Mouse (Mus musculus) urinary bladder, postnatal 25 days (tissue): Measurements from ENCODE around the gene Osbpl6.

Experiments used
- DNase-seq: peaks from one replicate; pipeline ENCODE4 v3.0.0; 2022; ENCODE audit warnings: low spot score

The Osbpl6 gene

DNA sequence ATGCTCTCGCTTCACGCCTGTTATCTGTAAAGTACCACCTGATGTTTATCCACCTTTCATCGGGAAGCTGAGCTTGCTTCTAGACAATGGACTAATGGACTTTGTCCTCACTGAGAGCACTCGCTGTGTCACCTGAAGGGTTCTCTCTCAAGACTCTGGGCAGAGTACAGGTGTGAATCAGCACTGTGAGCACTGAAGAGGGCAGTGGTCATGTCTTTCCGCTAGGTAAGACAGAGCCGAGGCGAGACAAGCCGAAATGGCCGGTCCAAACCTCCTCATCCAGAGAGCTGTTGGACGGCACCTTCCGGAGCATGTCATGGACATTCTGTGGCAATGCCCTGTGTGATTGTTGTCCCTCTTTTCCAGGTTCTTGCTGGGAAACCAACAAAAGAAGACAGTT lies 92.6 kb downstream of the Osbpl6 start:
- DNase-seq: no peak

DNA sequence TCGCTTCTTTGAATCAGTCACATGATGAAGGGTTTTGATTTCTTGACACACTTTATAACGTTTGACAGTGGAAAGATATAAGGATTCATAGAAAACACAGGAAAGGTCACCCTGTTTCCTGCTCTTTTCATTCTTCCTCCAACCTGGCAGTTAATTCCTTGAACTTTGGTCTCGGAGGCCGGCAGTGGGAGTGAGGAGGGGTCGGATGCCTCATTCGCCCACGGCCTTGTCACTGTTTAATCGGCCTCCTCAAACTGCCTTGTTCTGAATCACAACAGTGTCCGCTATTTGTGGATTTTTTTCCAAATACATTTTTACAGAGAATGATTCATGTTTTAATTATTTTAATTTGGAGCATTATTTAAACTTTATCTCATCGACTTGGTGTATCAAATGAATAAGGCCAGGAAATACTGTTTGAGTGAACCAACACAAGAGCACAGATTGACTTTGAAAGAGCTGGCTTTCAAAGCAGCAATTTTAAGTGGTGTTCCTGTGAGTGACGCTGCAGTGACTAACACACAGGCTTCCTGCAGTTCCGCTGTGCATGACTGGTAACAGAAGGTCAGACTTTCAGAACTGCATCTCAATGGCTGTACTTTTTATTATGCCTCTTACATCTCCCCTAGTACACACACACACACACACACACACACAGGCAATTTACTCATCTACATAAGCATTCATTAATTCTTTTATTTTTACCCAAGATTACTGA lies 98.0 kb downstream of the Osbpl6 start:
- no peak for DNase-seq

DNA sequence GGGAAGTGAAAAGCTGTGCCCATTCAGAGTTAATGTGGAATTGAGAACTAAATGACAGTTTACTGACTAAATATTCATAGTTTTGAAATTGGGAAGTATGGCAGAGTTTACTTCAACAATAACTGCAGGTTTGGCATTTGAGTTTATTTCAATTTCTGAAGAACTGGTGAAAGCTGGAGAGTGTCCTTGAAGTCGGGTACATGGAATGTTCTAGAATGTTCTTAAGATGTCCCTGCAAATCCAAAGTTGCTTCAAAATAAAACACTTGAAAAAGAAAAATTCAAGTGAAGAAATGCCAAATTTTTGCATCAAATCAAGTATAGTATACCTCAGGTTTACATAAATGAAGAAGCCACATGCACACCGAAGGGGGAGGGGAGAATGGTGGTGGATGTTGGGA lies 98.7 kb downstream of the Osbpl6 start:
- DNase-seq: no peak

DNA sequence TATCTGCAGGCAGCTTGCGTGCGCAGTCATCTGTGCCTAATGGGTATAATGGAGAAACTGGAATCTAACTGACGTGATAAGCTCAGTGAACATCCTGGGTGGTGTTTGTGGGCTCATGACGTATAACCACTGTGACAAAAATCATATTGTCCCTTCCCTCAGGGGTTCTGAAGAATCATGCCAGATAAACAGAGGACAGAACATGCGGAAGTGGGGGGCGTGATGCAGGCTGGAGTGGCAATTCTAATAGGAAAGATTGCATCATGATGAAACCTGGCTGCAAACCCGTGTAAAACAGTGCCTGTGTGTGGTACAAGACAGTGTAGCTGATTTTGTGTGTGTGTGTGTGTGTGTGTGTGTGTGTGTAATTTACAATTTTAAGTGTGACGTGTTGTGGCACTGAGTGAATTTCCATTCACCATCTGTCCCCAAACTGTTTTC lies 105.0 kb downstream of the Osbpl6 start:
- no peak for DNase-seq

DNA sequence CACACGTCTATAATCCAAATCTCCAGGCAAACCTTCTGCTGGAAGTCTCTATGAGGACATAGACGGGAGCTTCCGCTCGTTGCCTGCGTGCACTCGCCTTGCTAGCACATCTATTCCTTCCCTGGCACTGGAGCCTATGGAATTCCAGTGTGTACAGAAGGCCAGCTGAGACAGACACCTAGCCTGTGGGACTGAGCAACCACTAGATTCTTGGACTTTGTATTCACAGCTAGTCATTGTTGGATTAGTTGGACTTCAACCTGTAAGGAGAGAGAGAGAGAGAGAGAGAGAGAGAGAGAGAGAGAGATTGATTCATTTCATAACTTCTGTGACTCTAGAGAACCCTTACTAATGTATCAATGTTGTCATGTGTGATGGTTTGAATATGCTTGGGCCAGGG lies 105.8 kb downstream of the Osbpl6 start:
- no peak for DNase-seq

DNA sequence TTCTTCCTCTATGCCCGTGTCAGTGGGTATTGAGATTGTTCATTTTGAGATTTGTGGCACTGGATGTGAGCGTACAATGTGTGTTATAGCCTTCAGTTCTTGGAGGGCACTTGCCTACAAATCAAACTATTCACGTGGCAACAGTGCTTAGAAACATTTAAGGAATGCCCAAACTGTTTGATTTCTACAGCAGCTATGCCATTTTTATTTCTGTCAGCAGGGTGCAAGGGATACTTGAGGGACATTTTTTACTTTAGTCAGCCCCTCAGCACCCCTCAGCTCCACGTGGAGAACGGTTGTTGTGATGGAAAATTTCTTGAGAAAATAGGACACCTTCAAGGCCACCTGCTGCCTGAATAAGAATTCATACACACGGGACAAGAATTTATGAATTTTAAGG lies 106.6 kb downstream of the Osbpl6 start:
- no peak for DNase-seq

DNA sequence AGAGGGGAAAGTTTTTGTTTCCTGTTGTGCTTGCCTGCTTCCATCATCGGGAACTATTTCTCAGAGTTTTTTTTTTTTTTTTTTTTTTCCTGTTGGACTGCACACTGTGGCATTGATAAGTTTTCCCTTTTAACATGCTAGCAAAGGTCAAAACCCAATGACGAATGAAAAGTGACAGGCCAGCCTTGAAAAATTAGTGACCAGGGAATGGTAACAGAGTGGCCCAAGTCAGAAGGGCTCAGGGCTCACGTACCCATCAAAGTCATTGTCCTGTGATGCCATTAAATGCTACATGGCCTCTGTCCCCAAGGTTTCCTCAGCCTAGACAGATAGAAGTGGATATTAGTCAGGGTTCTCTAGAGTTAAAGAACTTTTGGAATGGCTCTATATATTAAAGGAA lies 107.0 kb downstream of the Osbpl6 start:
- DNase-seq: no peak

DNA sequence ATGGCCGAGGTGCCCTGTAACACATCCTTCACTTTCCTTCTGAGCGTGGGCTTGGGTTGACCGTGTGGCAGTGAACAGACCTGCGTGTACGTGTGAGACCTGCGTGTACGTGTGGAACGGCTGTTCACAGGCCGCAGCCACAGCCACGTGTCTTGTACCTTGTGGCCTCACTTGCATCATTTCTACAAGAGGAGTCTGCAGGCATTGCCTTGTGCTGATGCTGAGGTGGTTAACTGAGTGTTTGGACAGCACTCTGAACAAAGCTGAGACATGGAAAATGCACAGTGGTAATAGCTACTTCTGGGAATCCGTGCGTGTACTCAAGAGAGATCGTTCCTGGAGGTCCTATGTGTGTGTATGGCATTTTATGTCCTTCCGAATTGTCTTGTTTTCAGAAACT lies 111.2 kb downstream of the Osbpl6 start:
- DNase-seq: no peak

DNA sequence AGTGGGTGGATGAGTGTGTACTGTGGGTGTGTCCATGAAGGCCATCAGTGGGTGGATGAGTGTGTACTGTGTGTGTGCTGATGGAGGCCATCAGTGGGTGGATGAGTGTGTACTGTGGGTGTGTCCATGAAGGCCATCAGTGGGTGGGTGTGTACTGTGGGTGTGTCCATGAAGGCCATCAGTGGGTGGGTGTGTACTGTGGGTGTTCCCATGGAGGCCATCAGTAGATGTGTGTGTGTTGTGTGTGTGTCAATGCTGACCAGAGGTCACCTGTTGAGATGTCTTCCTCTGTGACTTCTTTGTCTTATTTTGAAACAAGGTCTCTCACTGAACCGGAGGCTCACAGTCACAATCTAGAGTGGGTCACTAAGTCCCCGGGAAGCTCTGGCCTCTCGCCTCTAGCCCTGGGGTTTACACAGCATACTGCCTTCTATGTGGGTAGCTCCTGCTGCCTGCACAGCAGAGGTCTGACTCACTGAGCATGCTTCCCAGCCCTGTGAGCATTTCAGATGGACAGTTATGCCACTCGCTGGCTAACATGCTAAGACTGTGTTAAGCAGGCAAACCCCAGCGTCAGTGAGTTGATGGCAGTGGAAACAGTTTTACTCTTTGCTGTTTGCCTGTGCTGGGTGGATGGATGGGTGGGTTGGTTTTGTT lies 112.2 kb downstream of the Osbpl6 start:
- no peak for DNase-seq

DNA sequence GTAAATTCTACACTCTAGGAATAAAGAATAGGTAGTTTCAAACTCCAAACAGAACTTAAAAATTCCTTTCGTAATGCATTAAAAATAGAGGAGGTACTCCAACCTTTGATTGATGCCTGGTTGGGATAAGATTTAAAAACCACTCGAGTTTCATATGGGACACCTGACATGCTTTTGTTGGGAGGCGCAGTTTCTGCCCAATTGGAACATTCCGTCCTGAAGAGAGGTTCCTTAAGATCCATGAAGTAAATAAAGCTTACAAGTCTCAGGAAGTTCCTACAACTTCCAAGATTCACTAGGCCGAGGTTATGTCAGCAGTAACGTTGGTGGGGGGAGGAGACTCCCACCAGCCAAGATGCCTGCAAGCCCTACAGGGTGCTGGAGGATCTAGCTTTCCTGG lies 115.3 kb downstream of the Osbpl6 start:
- no peak for DNase-seq

DNA sequence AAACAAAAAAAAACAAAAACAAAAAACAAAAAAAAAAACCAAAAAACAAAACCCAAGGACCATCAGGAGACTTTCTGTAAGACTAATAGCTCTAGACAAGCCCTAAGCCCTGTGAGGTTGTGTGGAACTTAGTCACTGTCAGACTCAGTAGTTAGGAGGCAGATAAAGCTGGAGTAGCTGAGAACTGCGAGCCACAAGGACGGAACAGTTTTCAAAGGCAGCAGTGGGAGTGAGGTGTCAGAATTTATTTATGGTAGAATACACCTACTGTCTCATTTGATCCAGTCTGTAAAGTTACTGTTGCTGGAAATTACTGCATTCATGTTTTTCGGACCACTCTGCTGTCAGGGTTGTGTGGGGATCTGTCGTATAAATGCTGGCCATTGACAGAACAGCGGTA lies 118.1 kb downstream of the Osbpl6 start:
- no peak for DNase-seq

DNA sequence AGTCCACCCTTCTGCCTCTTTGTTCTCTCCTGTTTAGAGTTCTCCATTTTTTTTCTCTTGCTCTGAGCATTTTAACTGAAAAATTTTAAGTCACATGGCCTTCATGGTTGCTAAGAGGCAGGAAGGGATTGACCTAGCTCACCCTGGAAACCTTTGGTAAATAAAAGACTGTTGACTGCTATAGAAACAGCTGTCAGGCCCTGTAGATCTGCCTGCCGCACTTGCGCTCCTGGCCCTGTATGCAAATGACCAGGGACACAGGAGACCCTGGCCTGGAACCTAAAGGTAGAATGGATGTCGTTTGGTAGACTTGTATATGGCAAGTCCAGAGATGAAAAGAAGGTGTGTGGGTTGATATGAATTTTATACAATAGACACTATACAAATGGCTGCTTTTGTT lies 119.3 kb downstream of the Osbpl6 start:
- DNase-seq: no peak

DNA sequence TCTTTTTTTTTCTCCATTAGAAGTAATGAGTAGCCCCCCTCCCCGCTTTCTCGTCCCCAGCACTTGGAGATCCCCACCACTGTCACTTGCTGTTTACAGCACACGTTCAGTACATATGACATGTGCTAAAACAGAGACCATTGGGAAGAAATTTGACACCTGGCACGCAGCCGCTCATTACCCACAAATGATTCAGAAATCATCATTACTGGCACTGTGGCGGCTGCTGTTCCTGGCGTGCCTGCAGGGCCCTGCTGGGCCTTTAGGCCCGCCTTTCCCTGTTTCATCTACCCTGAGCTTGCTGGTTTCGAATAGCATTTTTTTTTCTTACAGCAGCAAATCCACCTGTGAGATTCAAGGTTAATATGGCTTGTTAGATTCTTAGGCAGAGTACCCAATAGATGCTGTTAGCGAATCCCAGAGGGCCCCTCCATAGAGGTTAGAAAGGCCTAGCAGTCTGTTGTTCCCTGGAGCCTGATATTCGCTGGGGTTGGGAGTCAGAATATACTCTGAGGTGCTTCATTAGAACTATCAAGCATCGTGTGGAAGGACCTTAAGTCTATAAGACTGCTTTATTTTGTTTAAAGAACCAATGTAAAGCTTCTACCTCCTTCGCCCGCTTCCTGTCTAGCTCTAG lies 126.3 kb downstream of the Osbpl6 start:
- no peak for DNase-seq

DNA sequence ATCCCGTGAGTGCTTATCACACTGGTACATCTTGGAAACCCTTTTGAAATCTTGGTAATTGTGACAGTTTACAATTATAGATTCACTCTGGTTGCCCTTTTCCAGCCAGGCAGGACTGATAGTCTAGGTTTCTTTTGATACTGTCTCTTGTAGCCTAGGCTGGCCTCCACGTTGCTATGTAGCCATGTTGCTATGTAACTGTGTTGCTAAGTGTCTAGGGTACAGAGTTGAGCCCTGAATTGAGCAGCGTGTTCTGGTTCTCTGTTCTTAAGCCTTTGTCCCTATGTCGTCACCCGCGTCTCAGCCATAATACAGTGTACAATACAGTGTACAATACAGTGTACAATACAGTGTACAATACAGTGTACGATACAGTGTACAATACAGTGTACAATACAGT lies 128.6 kb downstream of the Osbpl6 start:
- no peak for DNase-seq

DNA sequence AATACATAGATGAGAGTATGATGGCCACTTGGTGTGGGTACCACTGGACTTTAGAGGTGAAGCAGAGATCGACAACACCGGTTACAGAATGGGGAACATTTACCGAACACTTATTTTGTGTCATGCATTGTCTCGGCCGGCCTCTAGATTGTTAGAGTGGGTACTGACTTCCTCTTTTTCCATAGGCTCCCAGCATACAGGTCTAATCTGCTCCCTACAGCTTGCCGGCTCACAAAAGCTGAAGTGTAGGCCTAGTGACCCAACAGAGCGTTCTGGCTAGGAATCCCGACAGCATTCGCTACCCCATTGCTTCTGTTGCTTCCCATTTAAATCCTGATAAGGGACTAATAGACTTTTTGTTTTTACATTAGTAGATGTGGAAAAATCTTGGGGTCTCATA lies 135.6 kb downstream of the Osbpl6 start:
- DNase-seq: no peak

DNA sequence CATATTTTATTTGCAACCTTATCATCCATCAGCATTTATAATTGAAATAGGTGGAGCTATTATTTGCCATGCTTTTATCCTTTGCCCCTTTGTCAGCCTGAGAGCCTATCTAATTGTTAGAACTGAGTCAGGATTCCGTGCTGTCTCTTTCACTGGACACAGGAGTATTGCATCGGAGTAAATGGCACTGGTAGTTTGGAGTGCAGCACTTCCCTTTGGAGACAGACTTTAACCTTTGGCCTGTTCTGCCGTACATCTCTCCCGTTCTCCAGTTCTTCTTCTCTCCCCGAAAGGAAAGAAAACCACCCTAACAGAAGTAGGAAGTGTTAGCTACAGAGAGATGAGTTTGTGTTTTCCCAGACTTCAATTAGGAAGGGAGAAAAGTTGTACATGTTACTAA lies 136.6 kb downstream of the Osbpl6 start:
- no peak for DNase-seq

DNA sequence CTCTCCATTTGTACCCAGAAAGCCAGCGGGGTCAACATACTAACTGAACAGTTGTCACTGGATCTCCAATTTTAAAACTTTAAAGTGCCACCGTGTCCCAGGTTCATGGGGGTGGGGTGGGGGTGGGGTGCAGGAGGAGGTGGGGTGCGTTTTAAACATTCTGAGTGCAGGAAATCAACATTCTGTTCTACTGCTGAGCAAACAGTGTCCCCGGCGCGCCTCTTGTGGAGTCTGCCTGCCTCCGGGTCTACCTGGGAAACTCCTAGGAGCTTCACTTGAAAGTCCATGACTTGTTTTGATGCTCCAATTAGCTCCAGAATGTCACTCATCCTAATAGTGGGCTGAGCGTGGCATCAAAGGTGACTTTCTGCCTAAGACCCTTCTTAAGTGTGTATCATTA lies 139.2 kb downstream of the Osbpl6 start:
- DNase-seq: no peak

DNA sequence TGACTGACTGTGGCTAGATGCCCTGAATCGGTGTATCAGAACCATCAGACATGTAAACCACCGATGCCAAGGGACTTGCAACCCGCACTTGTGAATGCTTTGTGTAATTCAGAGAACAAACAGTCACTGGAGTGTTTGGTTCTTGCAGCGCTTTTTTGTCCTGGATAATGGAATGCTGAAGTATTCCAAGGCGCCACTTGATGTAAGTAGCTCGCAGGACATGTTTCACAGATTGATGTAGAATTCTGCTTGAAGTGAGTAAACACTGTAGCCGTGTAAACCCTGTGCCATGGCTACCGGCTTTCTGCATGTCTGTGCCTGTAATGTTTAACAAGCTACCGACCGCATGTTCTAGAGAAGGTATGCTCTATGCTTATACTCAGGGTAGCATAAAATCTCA lies 141.9 kb downstream of the Osbpl6 start:
- no peak for DNase-seq

DNA sequence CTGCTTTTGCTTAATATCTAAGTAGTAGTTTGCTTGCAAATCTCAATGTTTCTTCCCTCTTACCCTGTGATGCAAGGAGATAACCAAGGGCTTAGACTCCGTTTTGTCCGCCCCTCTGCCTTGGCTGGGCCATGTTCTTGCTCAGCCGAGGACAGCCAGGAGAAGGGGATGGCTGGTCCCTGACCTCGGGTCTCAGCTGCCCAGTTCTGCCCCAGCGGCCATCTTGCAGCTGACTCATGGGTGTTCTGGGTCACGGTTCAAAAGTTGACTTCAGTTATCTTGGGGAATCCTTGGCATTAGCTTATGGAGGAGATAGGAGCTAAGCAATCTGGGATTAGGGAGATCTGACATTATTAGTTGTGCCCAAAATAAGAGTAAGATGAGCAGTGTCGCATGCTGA lies 142.5 kb downstream of the Osbpl6 start:
- no peak for DNase-seq

DNA sequence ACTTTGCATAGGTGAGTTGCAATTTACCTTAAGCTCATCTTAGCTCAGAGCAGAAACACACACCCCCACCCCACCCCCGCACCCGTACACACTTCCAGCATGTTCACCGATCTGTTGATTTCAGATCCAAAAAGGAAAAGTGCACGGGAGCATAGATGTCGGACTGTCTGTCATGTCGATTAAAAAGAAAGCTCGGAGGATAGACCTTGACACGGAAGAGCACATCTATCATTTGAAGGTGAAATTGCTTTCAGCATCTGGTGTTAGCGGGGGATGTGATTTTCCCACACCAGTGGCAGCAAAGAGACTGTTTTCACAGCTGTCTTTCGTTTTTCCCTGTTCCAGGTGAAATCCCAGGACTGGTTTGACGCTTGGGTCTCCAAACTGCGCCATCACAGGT lies 143.0 kb downstream of the Osbpl6 start:
- DNase-seq: no peak

DNA sequence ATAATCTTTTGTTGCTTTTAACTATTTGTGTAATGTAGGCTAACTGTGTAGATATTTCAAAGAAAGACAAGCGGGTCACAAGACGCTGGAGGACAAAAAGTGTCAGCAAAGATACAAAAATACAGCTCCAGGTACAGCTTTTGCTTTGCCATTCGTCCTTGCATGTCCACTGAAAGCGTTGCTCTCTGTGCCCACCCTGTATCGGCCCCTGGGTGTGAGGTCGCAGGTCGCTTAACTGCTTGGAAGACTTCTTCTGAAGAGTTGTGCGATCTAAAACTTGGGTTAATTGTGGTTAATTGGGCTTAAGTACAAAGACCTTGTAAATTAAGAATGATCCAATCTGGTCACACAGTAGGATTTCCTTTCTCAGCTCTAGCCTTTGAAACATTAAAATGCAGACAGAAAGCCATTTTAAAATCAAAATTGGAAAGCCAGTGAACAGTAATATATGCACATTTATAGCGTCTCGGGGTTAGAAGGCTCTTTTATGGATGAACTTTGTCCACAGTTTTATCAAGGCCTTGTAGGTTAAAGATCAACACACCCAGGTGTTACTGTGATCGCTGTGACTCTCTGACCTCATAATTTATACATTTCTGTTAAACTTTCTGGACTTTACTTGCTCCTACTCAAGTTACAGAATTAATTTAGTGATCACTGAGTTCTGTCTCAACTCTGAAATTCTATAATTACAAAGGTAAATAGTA lies 149.7 kb downstream of the Osbpl6 start:
- no peak for DNase-seq

DNA sequence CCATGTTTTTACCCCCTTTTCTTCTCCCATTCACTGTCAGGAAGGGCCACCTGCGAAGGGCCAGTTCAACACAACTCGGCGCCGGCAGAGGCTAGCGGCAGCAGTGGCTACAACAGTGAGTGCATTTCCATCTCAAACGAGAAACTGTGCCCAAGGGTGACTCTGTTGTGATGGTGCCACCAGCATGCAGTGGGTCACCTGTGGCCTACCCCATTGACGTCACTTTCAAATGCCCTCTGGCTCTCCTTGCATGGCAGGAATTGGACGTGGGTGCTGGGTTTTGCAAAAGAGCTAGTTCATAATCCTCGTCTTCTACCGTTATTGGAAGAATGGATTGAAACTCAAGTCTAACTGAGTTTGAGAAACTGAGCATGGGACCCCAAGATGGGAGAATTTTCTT lies 153.8 kb downstream of the Osbpl6 start:
- DNase-seq: no peak

DNA sequence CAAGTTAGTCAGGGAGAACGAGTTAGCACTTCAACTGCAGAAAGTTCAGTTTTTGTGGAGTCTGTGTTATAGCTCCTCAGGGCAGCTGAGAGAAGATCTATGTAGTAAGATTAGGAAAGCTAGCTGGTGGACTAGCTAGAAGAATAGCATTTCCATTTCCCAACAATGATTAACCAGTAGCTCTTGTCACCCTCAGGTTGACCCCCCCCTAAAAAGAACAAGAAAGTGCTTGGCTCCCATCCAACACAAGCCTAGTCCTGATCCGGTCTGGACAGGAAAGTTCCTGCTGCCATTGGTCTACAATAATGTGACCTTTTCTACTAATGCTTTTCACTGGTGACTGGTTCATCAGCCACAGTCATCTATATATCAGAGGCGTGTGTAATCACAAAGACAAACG lies 157.6 kb downstream of the Osbpl6 start:
- peak; percentile 51 for DNase-seq
